Mouse (Mus musculus) stomach, postnatal 0 days (tissue): ENCODE results near the gene Zfp36l1. TPM values are rescaled to one million over a fixed set of nuclear protein-coding genes. Genes with fewer than 3 reads are reported as not detected.
A peak's percentile ranks its signal among the peaks of the same experiment; 100 is the strongest.

Experiments
- ATAC-seq: fragments of 200-750 bp; cut with Nextera tagmentation; 2 replicates; pipeline ENCODE4 v1.8.0; 2017; ENCODE audit not compliant: low FRiP score, low TSS enrichment
- DNase-seq: peaks from one replicate; pipeline ENCODE4 v3.0.0-alpha.2; 2016; ENCODE audit warnings: low spot score
- H3K27ac ChIP-seq: fragments of 300-500 bp; sonication (generic); replicated peaks from 2 replicates; pipeline ENCODE4 v1.5.1; 2014; ENCODE audit warnings: mild to moderate bottlenecking, control low read depth
- H3K27me3 ChIP-seq: fragments of 300-500 bp; sonication (generic); 2 replicates; pipeline ENCODE4 v1.6.1; 2014; ENCODE audit warnings: low read length; ENCODE audit not compliant: control insufficient read depth, insufficient read depth
- H3K36me3 ChIP-seq: fragments of 300-500 bp; sonication (generic); 2 replicates; pipeline ENCODE4 v1.6.1; 2014; ENCODE audit warnings: low read length, mixed read lengths; ENCODE audit not compliant: control insufficient read depth, insufficient read depth
- H3K4me1 ChIP-seq: fragments of 300-500 bp; sonication (generic); replicated peaks from 2 replicates; pipeline ENCODE4 v1.6.1; 2014; ENCODE audit warnings: antibody characterized with exemption; ENCODE audit not compliant: control insufficient read depth, insufficient read depth
- H3K4me2 ChIP-seq: fragments of 300-500 bp; sonication (generic); replicated peaks from 2 replicates; pipeline ENCODE4 v1.6.1; 2014; ENCODE audit warnings: low read depth, mild to moderate bottlenecking, control low read depth, moderate library complexity
- H3K4me3 ChIP-seq: fragments of 300-500 bp; sonication (generic); 2 replicates; pipeline ENCODE4 v1.5.1; 2014; ENCODE audit warnings: low read depth, low read length, control low read depth
- H3K9ac ChIP-seq: fragments of 300-500 bp; sonication (generic); 2 replicates; pipeline ENCODE4 v1.6.1; 2014; ENCODE audit warnings: mild to moderate bottlenecking, low read length, control low read depth, mixed read lengths
- H3K9me3 ChIP-seq: fragments of 300-500 bp; sonication (generic); 2 replicates; pipeline ENCODE4 v1.6.1; 2016; ENCODE audit warnings: low read length; ENCODE audit not compliant: control insufficient read depth
- CTCF ChIP-seq: IDR thresholded peaks from 2 replicates; pipeline ENCODE4 v1.5.1; 2016; ENCODE audit warnings: antibody characterized with exemption, low read depth, mild to moderate bottlenecking, moderate library complexity
- EP300 ChIP-seq: optimal IDR thresholded peaks from 2 replicates; pipeline ENCODE3; 2016; ENCODE audit warnings: antibody characterized with exemption
- WGBS: fragments of 180-500 bp; shearing (Covaris S2); extraction: QIAGEN DNeasy Blood & Tissue Kit; methylation state at CpG from one replicate; pipeline ENCODE4 v1.1.7; 2014; 5-methylcytosine and 5-hydroxymethylcytosine counted together
- polyA plus RNA-seq: library from polyadenylated mRNA; unstranded; fragments of >200 nt; fragmentation: Nextera tagmentation; extraction: Ambion mirVana; gene quantifications from 2 replicates; pipeline ENCODE4 v1.2.1, GENCODE M21; 2015

The Zfp36l1 gene
- polyA plus RNA-seq, 1 experiment from 2014 or later = 90.8 TPM

DNA sequence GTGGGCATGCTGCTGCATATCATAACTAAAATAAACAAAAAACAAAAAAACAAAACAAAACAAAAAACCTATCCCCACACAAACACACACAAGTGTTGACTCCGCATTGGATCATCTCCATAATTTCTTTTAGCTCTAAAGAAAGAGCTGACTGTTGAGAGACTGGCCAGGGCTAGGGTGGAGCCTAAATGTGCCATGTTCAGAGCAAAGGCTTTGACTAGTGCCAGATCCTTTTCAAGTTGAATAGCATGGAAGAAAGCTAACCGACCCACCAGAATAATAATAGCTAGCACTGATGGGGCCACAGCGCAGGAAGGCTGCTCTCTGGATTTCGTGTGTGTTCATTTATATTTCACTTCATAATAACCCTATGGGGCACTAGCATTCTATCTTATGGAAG is 48.5 kb downstream of the Zfp36l1 start:
- DNase-seq (no peak), ATAC-seq (no peak)
- WGBS = 67% methylated on average over 4 of the region's 4 CpGs
- H3K9ac ChIP-seq = no peak overlapping the region
- H3K27ac ChIP-seq = no peak overlapping the region
- no peaks in the 10 kb centered on the region for H3K9me3 ChIP-seq
- no peak overlapping the region for H3K4me2 ChIP-seq
- TF ChIP-seq CTCF (no peak), EP300 (no peak)
- no peaks in the 10 kb centered on the region for H3K27me3 ChIP-seq
- no peaks in the 10 kb centered on the region for H3K36me3 ChIP-seq
- no peak overlapping the region for H3K4me3 ChIP-seq
- no peaks in the 10 kb centered on the region; the same call in 1 of the 2 replicates for H3K4me1 ChIP-seq

DNA sequence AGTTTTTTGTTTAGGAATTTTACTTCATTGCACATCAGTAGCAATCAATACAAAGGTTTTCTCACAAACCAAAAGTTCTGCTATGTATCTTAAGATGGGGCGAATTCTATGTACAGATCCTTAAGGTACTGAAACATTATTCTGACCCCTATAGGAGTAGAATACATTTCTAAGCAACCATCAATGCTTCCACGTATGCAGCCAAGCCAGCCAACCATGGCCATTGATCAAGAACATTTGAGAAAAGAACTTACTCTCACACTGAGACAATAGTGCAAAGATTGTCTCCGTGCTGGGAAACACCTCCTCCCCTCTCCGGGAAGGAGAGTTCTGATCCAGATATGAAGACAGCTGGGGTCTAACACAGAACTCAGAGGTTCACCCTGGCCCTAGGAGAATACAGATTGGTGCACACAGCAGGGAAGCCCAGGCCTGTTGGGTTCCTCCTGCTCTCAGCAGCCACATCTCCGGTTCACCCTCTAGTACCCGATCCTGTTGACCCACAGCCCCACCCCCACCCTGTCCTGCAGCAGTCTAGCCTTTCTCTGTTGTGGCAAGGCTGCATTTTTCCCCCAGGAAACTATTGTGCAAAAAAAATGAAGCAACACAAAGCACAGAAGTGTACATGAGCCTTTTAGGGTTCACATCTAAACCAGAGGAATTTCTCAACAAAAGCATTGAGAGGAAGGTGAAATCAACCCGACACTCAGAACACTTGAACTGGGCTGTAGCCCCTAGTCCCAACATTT is 49.2 kb downstream of the Zfp36l1 start:
- Histone ChIP-seq H3K4me3 (no peak overlapping the region), H3K27ac (no peak overlapping the region), H3K9me3 (no peaks in the 10 kb centered on the region), H3K36me3 (no peaks in the 10 kb centered on the region), H3K27me3 (no peaks in the 10 kb centered on the region), H3K4me1 (no peaks in the 10 kb centered on the region; the same call in 1 of the 2 replicates), H3K9ac (no peak overlapping the region), H3K4me2 (no peak overlapping the region)
- DNase-seq = no peak
- TF ChIP-seq CTCF (no peak), EP300 (no peak)
- 53% methylated on average over 7 of the region's 7 CpGs for WGBS
- no peak for ATAC-seq

DNA sequence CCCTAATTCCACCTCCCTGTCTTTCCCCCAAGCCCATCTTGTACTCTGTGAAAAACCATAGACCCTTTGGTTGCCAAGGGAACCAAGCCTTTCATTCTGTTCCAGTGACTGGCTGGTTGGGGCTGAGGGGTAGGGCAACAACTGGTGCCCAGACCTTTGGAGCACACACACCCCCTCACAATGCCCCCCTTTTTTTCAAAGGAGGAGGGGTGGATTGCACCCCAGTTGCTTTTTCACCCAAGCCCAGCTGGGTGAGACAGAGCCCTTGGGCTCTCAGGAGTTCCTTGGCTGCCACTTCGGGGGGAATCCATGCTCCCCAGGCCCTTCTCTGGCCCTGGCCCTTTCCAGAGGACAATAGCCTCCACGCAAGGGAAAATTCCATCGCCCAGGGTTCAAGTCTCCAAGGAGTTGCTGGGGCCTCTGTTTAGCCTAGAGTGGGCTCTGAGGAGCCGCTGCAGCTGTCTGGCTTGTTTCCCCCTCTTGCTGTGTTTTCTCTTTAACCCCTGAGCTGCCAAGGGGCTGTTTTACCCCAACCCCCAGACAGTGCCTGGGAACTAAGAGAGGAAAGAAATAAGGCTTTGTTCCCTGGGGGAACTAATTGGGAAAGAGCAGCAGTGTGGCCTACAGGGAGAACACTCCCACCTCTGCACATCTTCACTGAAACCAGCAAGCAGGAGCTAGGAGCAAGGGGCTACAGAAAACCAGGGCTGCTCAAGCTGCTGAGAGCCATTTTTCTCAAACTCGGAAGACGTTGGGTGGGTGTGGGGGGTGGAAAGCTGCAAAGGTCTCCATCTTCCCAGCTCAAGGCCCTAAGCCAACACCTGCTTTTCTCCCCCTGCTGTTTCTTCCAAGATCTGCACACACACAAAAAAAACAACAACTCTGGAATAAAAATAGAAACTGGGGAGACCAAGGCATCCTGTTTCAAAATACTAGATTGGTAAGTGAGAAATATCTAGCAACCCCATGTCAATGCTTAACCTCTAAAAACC is 50.1 kb downstream of the Zfp36l1 start:
- H3K9ac ChIP-seq = no peak overlapping the region
- H3K4me1 ChIP-seq = no peaks in the 10 kb centered on the region; the same call in 1 of the 2 replicates
- 28% methylated on average over 6 of the region's 6 CpGs for WGBS
- TF ChIP-seq CTCF (peak; percentile 59), EP300 (no peak)
- DNase-seq = no peak
- no peaks in the 10 kb centered on the region for H3K9me3 ChIP-seq
- H3K27ac ChIP-seq = peak overlapping the region; percentile 70
- no peak overlapping the region for H3K4me3 ChIP-seq
- H3K4me2 ChIP-seq = no peak overlapping the region
- ATAC-seq = peak; percentile 51
- H3K27me3 ChIP-seq = no peaks in the 10 kb centered on the region
- H3K36me3 ChIP-seq = no peaks in the 10 kb centered on the region

DNA sequence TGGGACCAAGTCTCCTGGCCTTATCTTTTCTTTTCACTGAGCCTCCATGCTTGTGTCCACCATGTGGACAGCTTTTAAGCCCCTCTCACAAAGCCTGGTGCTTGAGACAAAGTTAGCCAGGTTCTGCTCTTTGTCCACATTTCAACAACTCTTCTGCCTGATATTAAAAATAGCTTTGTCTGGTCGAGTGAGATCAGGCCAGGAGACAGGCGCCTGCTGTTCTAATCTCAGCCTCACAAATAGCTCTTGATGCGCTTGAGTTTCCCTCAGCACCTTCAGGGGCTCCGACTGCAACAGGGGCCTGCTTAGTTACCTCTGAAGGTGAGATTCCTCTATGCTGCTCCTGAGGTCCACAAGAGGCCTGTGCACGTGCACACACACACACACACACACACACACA is 51.0 kb downstream of the Zfp36l1 start:
- TF ChIP-seq CTCF (no peak), EP300 (no peak)
- no peaks in the 10 kb centered on the region; the same call in 1 of the 2 replicates for H3K4me1 ChIP-seq
- H3K36me3 ChIP-seq = no peaks in the 10 kb centered on the region
- no peak for DNase-seq
- no peak overlapping the region for H3K9ac ChIP-seq
- H3K27ac ChIP-seq = peak overlapping the region; percentile 25; the same call in 1 of the 2 replicates
- no peak for ATAC-seq
- no peak overlapping the region for H3K4me2 ChIP-seq
- no peaks in the 10 kb centered on the region for H3K27me3 ChIP-seq
- H3K9me3 ChIP-seq = no peaks in the 10 kb centered on the region
- H3K4me3 ChIP-seq = no peak overlapping the region
- 32% methylated on average over 5 of the region's 5 CpGs for WGBS

DNA sequence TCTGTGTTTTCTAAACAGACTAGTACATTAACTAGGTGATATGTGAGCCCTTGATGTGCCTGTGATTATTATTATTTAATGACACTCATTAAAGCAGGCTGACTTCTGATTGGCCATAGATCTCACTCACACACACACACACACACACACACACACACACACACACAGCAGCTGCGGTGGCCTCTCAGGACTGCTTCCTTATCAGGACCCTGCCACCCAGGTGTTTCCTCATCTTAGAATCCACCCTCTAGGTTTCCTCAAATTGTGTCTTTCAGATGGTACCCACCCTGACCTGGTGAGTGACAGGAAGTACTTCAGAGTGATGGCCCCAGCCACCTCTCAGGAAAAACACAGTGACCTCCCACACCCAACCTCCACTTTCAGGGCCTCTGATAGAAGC is 52.0 kb downstream of the Zfp36l1 start:
- Histone ChIP-seq H3K4me3 (no peak overlapping the region), H3K4me2 (no peak overlapping the region), H3K4me1 (no peaks in the 10 kb centered on the region; the same call in 1 of the 2 replicates), H3K9ac (no peak overlapping the region), H3K27me3 (no peaks in the 10 kb centered on the region), H3K36me3 (no peaks in the 10 kb centered on the region), H3K27ac (no peak overlapping the region; the same call in 1 of the 2 replicates), H3K9me3 (no peaks in the 10 kb centered on the region)
- ATAC-seq (peak; percentile 38; the same call in 1 of the 2 replicates), DNase-seq (no peak)
- TF ChIP-seq EP300 (no peak), CTCF (no peak)
- 50% methylated on average over 1 of the region's 1 CpGs for WGBS
